Mouse (Mus musculus): Measurements from ENCODE around the gene Kng2. TPM values are rescaled to one million over a fixed set of nuclear protein-coding genes. Genes with fewer than 3 reads are reported as not detected.
"Not testable (repeated sequence)": the region's sequence is repeated elsewhere in the genome, so short reads cannot be mapped to it uniquely, and the experiment has no call there.

Gene Kng2
- polyA plus RNA-seq, 1 experiment from 2014 or later: 1.1 TPM

- not testable (repeated sequence) for H3K27ac ChIP-seq; H3K4me1 ChIP-seq; H3K36me3 ChIP-seq; H3K4me2 ChIP-seq; H3K9ac ChIP-seq; H3K9me3 ChIP-seq (replicated peaks); H3K4me3 ChIP-seq; ATAC-seq; H3K27me3 ChIP-seq (replicated peaks)
- WGBS (ENCODE audit: insufficient replicate concordance): 39% methylated on average over 3 of the region's 3 CpGs
Observed at GRCm38 (mm10) chr16:23027341-23027740, 1.9 kb downstream of the Kng2 start.

GRCm38 (mm10) chr16:23026582-23026981 is 2.7 kb downstream of the Kng2 start:
- Histone ChIP-seq H3K4me2 (no peak overlapping the region), H3K9me3 (replicated peaks) (no peaks in the 10 kb centered on the region), H3K27me3 (replicated peaks) (no peaks in the 10 kb centered on the region), H3K4me3 (no peak overlapping the region), H3K36me3 (no peaks in the 10 kb centered on the region), H3K27ac (no peak overlapping the region), H3K4me1 (no peaks in the 10 kb centered on the region), H3K9ac (no peak overlapping the region)
- ATAC-seq: no peak

- 55% methylated on average over 6 of the region's 6 CpGs for WGBS (ENCODE audit: insufficient replicate concordance)
- Histone ChIP-seq H3K4me3 (no peak overlapping the region), H3K36me3 (no peaks in the 10 kb centered on the region), H3K4me1 (no peaks in the 10 kb centered on the region), H3K9me3 (replicated peaks) (no peaks in the 10 kb centered on the region), H3K27ac (no peak overlapping the region), H3K27me3 (replicated peaks) (no peaks in the 10 kb centered on the region), H3K9ac (no peak overlapping the region), H3K4me2 (no peak overlapping the region)
- ATAC-seq: no peak
Observed at GRCm38 (mm10) chr16:23025111-23025510, 4.2 kb downstream of the Kng2 start.

- H3K9ac ChIP-seq; H3K27me3 ChIP-seq (replicated peaks); H3K27ac ChIP-seq; H3K36me3 ChIP-seq; H3K4me1 ChIP-seq; H3K4me2 ChIP-seq; H3K9me3 ChIP-seq (replicated peaks); H3K4me3 ChIP-seq; ATAC-seq: not testable (repeated sequence)
- 51% methylated on average over 1 of the region's 1 CpGs for WGBS (ENCODE audit: insufficient replicate concordance)
Observed at GRCm38 (mm10) chr16:23020571-23020970, 8.7 kb downstream of the Kng2 start.

- H3K4me3 ChIP-seq; ATAC-seq; H3K4me2 ChIP-seq; H3K9ac ChIP-seq; H3K36me3 ChIP-seq; H3K9me3 ChIP-seq (replicated peaks); H3K4me1 ChIP-seq; H3K27ac ChIP-seq; H3K27me3 ChIP-seq (replicated peaks): not testable (repeated sequence)
- WGBS (ENCODE audit: insufficient replicate concordance): 81% methylated on average over 8 of the region's 8 CpGs
Observed at GRCm38 (mm10) chr16:23014645-23015044, 14.6 kb downstream of the Kng2 start.

GRCm38 (mm10) chr16:23013786-23014185 is 15.5 kb downstream of the Kng2 start:
- not testable (repeated sequence) for H3K4me1 ChIP-seq; H3K9me3 ChIP-seq (replicated peaks); H3K36me3 ChIP-seq; H3K4me2 ChIP-seq; ATAC-seq; H3K27ac ChIP-seq; H3K27me3 ChIP-seq (replicated peaks); H3K9ac ChIP-seq; H3K4me3 ChIP-seq
- 73% methylated on average over 2 of the region's 2 CpGs for WGBS (ENCODE audit: insufficient replicate concordance)

- 68% methylated on average over 3 of the region's 3 CpGs for WGBS (ENCODE audit: insufficient replicate concordance)
- H3K4me3 ChIP-seq; H3K9me3 ChIP-seq (replicated peaks); H3K27me3 ChIP-seq (replicated peaks); H3K36me3 ChIP-seq; H3K4me1 ChIP-seq; ATAC-seq; H3K4me2 ChIP-seq; H3K9ac ChIP-seq; H3K27ac ChIP-seq: not testable (repeated sequence)
Observed at GRCm38 (mm10) chr16:22996951-22997350, 32.3 kb downstream of the Kng2 start.

- Histone ChIP-seq H3K4me1 (no peaks in the 10 kb centered on the region), H3K9ac (no peak overlapping the region), H3K36me3 (no peaks in the 10 kb centered on the region), H3K9me3 (replicated peaks) (no peaks in the 10 kb centered on the region), H3K27me3 (replicated peaks) (no peaks in the 10 kb centered on the region), H3K4me2 (no peak overlapping the region), H3K27ac (no peak overlapping the region), H3K4me3 (no peak overlapping the region)
- 45% methylated on average over 1 of the region's 1 CpGs for WGBS (ENCODE audit: insufficient replicate concordance)
- ATAC-seq: no peak
Observed at GRCm38 (mm10) chr16:22967383-22968030, 61.8 kb downstream of the Kng2 start.

- no peaks in the 10 kb centered on the region for H3K4me1 ChIP-seq
- H3K27me3 ChIP-seq (replicated peaks): no peaks in the 10 kb centered on the region
- no peaks in the 10 kb centered on the region for H3K36me3 ChIP-seq
- H3K9ac ChIP-seq: no peak overlapping the region
- H3K9me3 ChIP-seq (replicated peaks): no peaks in the 10 kb centered on the region
- no peak overlapping the region for H3K27ac ChIP-seq
- H3K4me3 ChIP-seq: no peak overlapping the region
- H3K4me2 ChIP-seq: no peak overlapping the region
- no peak for ATAC-seq
Observed at GRCm38 (mm10) chr16:22963293-22963692, 66.0 kb downstream of the Kng2 start.

GRCm38 (mm10) chr16:22962256-22962655 is 67.0 kb downstream of the Kng2 start:
- H3K4me1 ChIP-seq: no peaks in the 10 kb centered on the region
- no peak overlapping the region for H3K4me2 ChIP-seq
- ATAC-seq: no peak
- WGBS (ENCODE audit: insufficient replicate concordance): 59% methylated on average over 5 of the region's 5 CpGs
- no peak overlapping the region for H3K9ac ChIP-seq
- H3K9me3 ChIP-seq (replicated peaks): no peaks in the 10 kb centered on the region
- H3K27me3 ChIP-seq (replicated peaks): no peaks in the 10 kb centered on the region
- no peak overlapping the region for H3K27ac ChIP-seq
- H3K36me3 ChIP-seq: no peaks in the 10 kb centered on the region
- no peak overlapping the region for H3K4me3 ChIP-seq

GRCm38 (mm10) chr16:22961073-22961472 is 68.2 kb downstream of the Kng2 start:
- 75% methylated on average over 8 of the region's 8 CpGs for WGBS (ENCODE audit: insufficient replicate concordance)
- Histone ChIP-seq H3K27ac (no peak overlapping the region), H3K9me3 (replicated peaks) (no peaks in the 10 kb centered on the region), H3K36me3 (no peaks in the 10 kb centered on the region), H3K4me1 (no peaks in the 10 kb centered on the region), H3K4me3 (no peak overlapping the region), H3K9ac (no peak overlapping the region), H3K27me3 (replicated peaks) (no peaks in the 10 kb centered on the region), H3K4me2 (no peak overlapping the region)
- ATAC-seq: no peak

- H3K36me3 ChIP-seq: no peaks in the 10 kb centered on the region
- no peaks in the 10 kb centered on the region for H3K4me1 ChIP-seq
- WGBS (ENCODE audit: insufficient replicate concordance): 80% methylated on average over 11 of the region's 11 CpGs
- no peak overlapping the region for H3K4me3 ChIP-seq
- no peak overlapping the region for H3K27ac ChIP-seq
- no peaks in the 10 kb centered on the region for H3K27me3 ChIP-seq (replicated peaks)
- H3K9me3 ChIP-seq (replicated peaks): no peaks in the 10 kb centered on the region
- no peak overlapping the region for H3K4me2 ChIP-seq
- ATAC-seq: no peak
- H3K9ac ChIP-seq: no peak overlapping the region
Observed at GRCm38 (mm10) chr16:22956085-22956439, 73.2 kb downstream of the Kng2 start.

- no peak for ATAC-seq
- Histone ChIP-seq H3K27ac (no peak overlapping the region), H3K4me2 (no peak overlapping the region), H3K27me3 (replicated peaks) (no peaks in the 10 kb centered on the region), H3K4me1 (no peaks in the 10 kb centered on the region), H3K9ac (no peak overlapping the region), H3K4me3 (no peak overlapping the region), H3K36me3 (no peaks in the 10 kb centered on the region), H3K9me3 (replicated peaks) (no peaks in the 10 kb centered on the region)
- 70% methylated on average over 13 of the region's 13 CpGs for WGBS (ENCODE audit: insufficient replicate concordance)
Observed at GRCm38 (mm10) chr16:22955397-22956084, 73.7 kb downstream of the Kng2 start.

Measured in liver, embryonic 12.5 days (tissue).